Mouse (Mus musculus) inflammation-experienced regulatory T-cells (primary cell): Measurements from ENCODE around the gene Arl15. TPM values are rescaled to one million over a fixed set of nuclear protein-coding genes. Genes with fewer than 3 reads are reported as not detected.

ENCODE experiments used
- polyA plus RNA-seq, 2 experiments: library from polyadenylated mRNA; unstranded; fragments of 100-300 nt; shearing (Covaris generic); gene quantifications; one replicate each; pipeline ENCODE4 v1.2.1; 2017

Arl15 gene
- polyA plus RNA-seq = 10 to 100 TPM; 14.5 to 19.3 TPM

DNA sequence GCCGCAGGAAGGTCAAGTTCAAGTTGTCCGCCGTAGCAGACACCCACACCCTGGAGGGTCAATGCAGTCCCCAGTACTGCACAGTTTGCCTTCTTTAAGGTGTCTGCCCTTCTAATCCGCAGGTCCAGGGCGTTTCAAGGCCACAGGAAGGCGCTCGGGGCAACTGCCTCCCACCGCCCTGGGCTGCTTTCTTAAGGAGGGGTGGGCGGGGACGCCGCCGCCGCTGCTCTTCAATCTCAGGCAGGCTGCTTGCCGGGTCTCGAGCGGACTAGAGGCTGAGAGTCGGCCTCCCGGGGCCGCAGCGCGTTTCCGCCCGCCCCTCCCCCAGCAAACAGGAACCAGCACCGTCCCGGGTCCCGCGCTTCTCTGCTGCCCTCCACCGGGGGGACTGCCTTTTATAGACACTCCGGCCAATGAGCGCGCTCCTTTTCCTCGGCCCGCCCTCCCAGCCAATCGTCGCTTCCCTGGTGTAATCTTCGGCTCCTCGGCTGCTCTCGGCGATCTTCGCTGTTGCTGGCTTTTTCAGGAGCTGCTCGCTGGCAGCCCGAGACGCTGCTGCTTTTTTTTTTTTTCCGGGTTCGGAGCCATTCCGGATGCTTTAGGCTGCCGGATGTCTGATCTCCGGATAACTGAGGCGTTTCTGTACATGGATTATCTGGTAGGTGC, at the start of gene Arl15:
Arl15 (plus strand) TSS at position 467 of the 666 bp plus-strand sequence.

Other genes with a start within 250 kb of the Arl15 start
- 10 to 100 TPM; 37.7 to 39.2 TPM for gene Snx18, start 175.9 kb upstream of the Arl15 start, polyA plus RNA-seq
- not detected for gene Hspb3, start 130.8 kb upstream of the Arl15 start, polyA plus RNA-seq